Mouse (Mus musculus) R1 (cell line): ENCODE measurements around the gene Adat2.
A peak's percentile ranks its signal among the peaks of the same experiment; 100 is the strongest.

Experiments used
- DNase-seq: peaks from one replicate; pipeline ENCODE4 v3.0.0-alpha.2; 2018; ENCODE audit warnings: low read depth, low spot score

The Adat2 gene

GRCm38 (mm10) chr10:13552646-13553497 lies at the start of gene Adat2, which contains the start of gene Pex3:
Gene Adat2 (plus strand): TSS chr10:13552894.
Gene Pex3 (minus strand): TSS chr10:13553142.
- peak; percentile 94 for DNase-seq

GRCm38 (mm10) chr10:13521857-13522256 lies 30.8 kb upstream of the Adat2 start:
- DNase-seq: no peak

GRCm38 (mm10) chr10:13528155-13528554 lies 24.5 kb upstream of the Adat2 start:
- no peak for DNase-seq

GRCm38 (mm10) chr10:13534751-13535150 lies 17.9 kb upstream of the Adat2 start:
- DNase-seq: no peak

- no peak for DNase-seq
Measured at GRCm38 (mm10) chr10:13536706-13537105, 16.0 kb upstream of the Adat2 start.

GRCm38 (mm10) chr10:13539769-13540333 lies 12.8 kb upstream of the Adat2 start:
- DNase-seq: no peak

GRCm38 (mm10) chr10:13541721-13542120 lies 11.0 kb upstream of the Adat2 start:
- no peak for DNase-seq

- no peak for DNase-seq
Measured at GRCm38 (mm10) chr10:13553498-13553985, 848 bp downstream of the Adat2 start.

- peak; percentile 68 for DNase-seq
Measured at GRCm38 (mm10) chr10:13554316-13554715, 1.6 kb downstream of the Adat2 start.

- no peak for DNase-seq
Measured at GRCm38 (mm10) chr10:13560014-13560674, 7.5 kb downstream of the Adat2 start.

- peak; percentile 73 for DNase-seq
Measured at GRCm38 (mm10) chr10:13564364-13565079, 11.8 kb downstream of the Adat2 start.

- no peak for DNase-seq
Measured at GRCm38 (mm10) chr10:13565080-13565448, 12.4 kb downstream of the Adat2 start.

GRCm38 (mm10) chr10:13566393-13566792 lies 13.7 kb downstream of the Adat2 start:
- DNase-seq: no peak

- DNase-seq: no peak
Measured at GRCm38 (mm10) chr10:13569818-13570217, 17.1 kb downstream of the Adat2 start.

- DNase-seq: no peak
Measured at GRCm38 (mm10) chr10:13570697-13571538, 18.2 kb downstream of the Adat2 start.

GRCm38 (mm10) chr10:13572003-13572402 lies 19.3 kb downstream of the Adat2 start:
- no peak for DNase-seq

- no peak for DNase-seq
Measured at GRCm38 (mm10) chr10:13572410-13572809, 19.7 kb downstream of the Adat2 start.

GRCm38 (mm10) chr10:13577123-13577522 lies 24.4 kb downstream of the Adat2 start:
- DNase-seq: no peak

GRCm38 (mm10) chr10:13587914-13588313 lies 35.2 kb downstream of the Adat2 start:
- no peak for DNase-seq

GRCm38 (mm10) chr10:13592196-13592595 lies 39.5 kb downstream of the Adat2 start:
- peak; percentile 65 for DNase-seq

- no peak for DNase-seq
Measured at GRCm38 (mm10) chr10:13593529-13593928, 40.8 kb downstream of the Adat2 start.
